Mouse (Mus musculus) layer of hippocampus, adult 18-20 months (tissue): ENCODE measurements around the gene Tmem8b. TPM values are rescaled to one million over a fixed set of nuclear protein-coding genes. Genes with fewer than 3 reads are reported as not detected.

ENCODE experiments used
- DNase-seq, 2 experiments: peaks; one replicate each; pipeline ENCODE4 v3.0.0; 2022; ENCODE audit warnings: low spot score in 2 of 2
- long read RNA-seq: library from polyadenylated mRNA; stranded (forward); transcript quantifications from one replicate; pipeline ENCODE4 v2.0.0, GENCODE M21; 2021
- total RNA-seq, 2 experiments: library from RNA; stranded (reverse); gene quantifications; 2 replicates each; pipeline ENCODE4 v1.2.3; 2021

Tmem8b gene
- total RNA-seq = 10 to 100 TPM; 68.2 to 72.1 TPM
- long read RNA-seq, full-length matches to known transcripts = 15 of 58 reads
- long read RNA-seq, partial matches to known transcripts = 24 of 58 reads
- long read RNA-seq, other reads (novel, unspliced or antisense) = 19 of 58 reads

- DNase-seq = peak; percentile 84 to 93
Measured at GRCm38 (mm10) chr4:43668782-43669427, at the start of gene Tmem8b, which contains the start of gene Fam221b. Gene Tmem8b (plus strand): TSS chr4:43668971. Gene Fam221b (minus strand): TSS chr4:43669145.

GRCm38 (mm10) chr4:43620146-43620778 lies 48.5 kb upstream of the Tmem8b start:
- DNase-seq = no peak

GRCm38 (mm10) chr4:43629106-43629817 lies 39.5 kb upstream of the Tmem8b start:
- DNase-seq = no peak

DNA sequence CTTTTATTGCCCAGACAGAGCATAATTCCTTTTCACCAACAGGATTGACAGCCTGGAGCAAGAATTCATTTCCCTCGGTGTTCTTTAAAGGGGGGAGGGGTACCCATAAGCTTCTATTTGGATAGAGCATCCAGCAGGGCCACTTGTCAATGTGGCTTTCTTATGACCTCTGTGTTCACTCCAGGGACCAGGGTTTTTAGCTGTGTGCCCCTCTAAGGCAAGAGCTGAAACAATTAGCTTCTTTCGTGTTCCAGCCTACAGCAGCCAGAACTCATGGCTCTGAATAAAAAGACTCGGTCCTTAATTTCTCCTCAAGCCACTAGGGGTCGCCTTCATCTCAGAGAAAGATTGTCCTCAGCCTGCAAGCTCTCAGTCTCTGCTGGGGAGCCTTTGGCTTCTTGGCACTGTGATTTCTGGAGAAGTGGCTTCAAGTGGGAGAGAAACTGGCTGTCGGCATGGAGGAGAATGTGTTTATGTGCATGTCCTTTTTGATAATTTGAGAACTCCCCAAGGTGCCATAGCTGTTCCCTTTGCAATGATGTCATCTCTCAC lies 38.7 kb upstream of the Tmem8b start:
- DNase-seq = peak; percentile 73 to 96

GRCm38 (mm10) chr4:43630671-43631045 lies 38.1 kb upstream of the Tmem8b start:
- no peak for DNase-seq

DNA sequence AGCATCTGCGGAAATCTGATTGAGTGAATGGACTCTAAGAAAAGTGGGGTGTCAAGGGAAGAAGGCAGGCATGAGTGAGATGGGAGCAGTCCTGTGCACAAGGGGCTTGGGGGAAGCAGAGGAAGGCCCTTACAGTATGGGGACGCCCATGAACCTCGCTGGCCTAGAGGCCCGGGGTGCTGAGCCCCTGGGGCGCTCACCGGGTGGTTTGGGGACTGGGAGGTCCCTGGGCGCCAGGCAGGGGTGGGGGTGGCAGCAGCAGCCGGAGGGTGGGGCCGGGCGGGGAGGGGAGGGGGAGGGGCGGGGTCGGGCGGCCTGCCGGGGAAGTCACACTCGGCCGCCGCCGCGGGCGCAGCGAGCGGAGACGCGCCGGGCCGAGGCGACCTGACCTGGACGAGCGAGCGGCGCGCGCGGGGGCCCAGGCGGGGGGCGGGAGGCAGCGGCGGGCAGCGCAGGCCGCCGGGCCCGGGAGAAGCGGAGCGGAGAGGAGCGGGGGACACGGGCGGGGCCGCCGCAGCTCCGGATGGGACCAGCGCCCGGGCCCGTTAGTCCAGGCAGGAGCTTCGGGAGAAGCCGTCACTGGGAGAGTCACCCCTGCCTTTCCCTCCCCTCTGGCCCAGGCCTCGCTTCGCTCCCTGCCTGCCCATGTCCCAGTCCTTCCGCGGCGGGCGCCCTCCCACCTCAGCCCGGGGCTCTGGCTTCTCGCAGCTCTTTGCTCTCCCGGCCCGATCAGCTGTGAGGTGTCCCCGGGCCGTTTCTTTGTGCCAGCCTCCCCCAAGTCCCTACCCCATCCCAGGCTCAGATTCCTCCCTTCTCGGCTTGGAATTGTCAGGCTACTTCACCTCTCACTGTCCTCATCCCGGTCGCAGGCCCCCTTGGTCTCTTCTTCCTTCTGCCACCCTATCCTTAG lies 37.5 kb upstream of the Tmem8b start, which contains the start of gene Npr2:
Gene Npr2 (plus strand): TSS at position 890 of the 910 bp plus-strand sequence.
- DNase-seq = peak in 1 of 2 experiments; percentile 32

- DNase-seq = no peak
Measured at GRCm38 (mm10) chr4:43631956-43632920, 36.5 kb upstream of the Tmem8b start.

GRCm38 (mm10) chr4:43633296-43633695 lies 35.5 kb upstream of the Tmem8b start:
- no peak for DNase-seq

DNA sequence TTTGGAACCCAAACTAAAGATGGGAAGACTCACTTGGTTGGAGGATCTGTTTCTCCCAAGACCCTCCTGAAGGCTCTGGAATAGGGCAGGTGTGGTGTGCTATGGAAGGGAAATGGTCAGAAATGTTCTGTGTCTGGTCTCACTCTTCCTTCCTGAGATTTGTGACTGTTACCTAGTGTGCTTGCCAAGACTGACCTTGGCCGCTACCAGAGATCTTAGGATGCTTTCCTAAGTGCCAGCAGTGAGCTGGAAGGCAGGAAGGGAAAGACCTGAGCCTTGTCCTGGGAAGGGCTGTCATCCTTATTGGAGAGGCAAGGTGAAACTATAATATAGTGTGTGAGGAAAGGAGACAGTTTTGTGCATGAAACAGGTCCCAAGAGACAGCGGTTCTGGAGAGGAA lies 35.0 kb upstream of the Tmem8b start:
- DNase-seq = no peak

GRCm38 (mm10) chr4:43634621-43635374 lies 34.0 kb upstream of the Tmem8b start:
- DNase-seq = no peak

GRCm38 (mm10) chr4:43636751-43637150 lies 32.0 kb upstream of the Tmem8b start:
- no peak for DNase-seq

DNA sequence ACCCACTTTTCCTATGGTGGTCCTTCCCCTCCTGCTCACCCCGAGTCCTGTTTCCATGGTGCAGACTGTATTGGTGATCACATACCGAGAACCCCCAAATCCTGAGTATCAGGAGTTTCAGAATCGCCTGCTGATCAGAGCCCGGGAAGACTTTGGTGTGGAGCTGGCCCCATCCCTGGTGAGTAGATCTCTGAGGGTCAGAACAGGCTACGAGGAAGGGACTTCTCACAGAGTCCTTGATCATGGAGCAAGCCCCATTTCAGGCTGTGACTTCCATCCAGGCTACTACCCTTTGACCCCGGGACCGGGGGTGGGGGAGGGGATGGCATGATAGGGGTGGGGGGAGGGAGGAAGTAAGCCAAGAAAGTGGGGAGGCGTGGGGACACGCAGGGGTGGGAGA lies 28.7 kb upstream of the Tmem8b start:
- no peak for DNase-seq

GRCm38 (mm10) chr4:43640491-43640890 lies 28.3 kb upstream of the Tmem8b start:
- no peak for DNase-seq

GRCm38 (mm10) chr4:43649783-43650182 lies 19.0 kb upstream of the Tmem8b start:
- no peak for DNase-seq

- no peak for DNase-seq
Measured at GRCm38 (mm10) chr4:43652726-43653125, 16.0 kb upstream of the Tmem8b start.

GRCm38 (mm10) chr4:43653161-43654015 lies 15.4 kb upstream of the Tmem8b start, which contains the start of gene Spag8:
Gene Spag8 (minus strand): TSS chr4:43653594.
- peak in 1 of 2 experiments; percentile 43 for DNase-seq

GRCm38 (mm10) chr4:43655656-43656338 lies 13.0 kb upstream of the Tmem8b start:
- DNase-seq = peak in 1 of 2 experiments; percentile 31
